Mouse (Mus musculus) gastrocnemius, adult 2 months (tissue): ENCODE results near the gene Mrgbp. TPM values are rescaled to one million over a fixed set of nuclear protein-coding genes. Genes with fewer than 3 reads are reported as not detected.
A peak's percentile ranks its signal among the peaks of the same experiment; 100 is the strongest.

Source experiments
- DNase-seq: peaks from one replicate; pipeline ENCODE4 v3.0.0; 2022
- H3K27ac ChIP-seq: fragments of 200-600 bp; 2 replicates; pipeline ENCODE4 v1.8.1; 2022; ENCODE audit warnings: mild to moderate bottlenecking
- H3K4me3 ChIP-seq: fragments of 200-600 bp; 2 replicates; pipeline ENCODE4 v1.8.1; 2022; ENCODE audit warnings: mild to moderate bottlenecking, moderate library complexity
- CTCF ChIP-seq: fragments of 200-600 bp; IDR thresholded peaks from 2 replicates; pipeline ENCODE4 v1.8.1; 2022; ENCODE audit warnings: antibody characterized with exemption, mild to moderate bottlenecking, moderate library complexity
- intact Hi-C: fragments of 180-260 bp; cut with DNase I; formaldehyde crosslinking; loops from one replicate; pipeline ENCODE4 v1.15.1; 2025
- total RNA-seq, 2 experiments: library from RNA; stranded (reverse); gene quantifications; 2 replicates each; pipeline ENCODE4 v1.2.3; 2021

Mrgbp gene
- total RNA-seq, 2 experiments from 2014 or later = 4.1 to 5.2 TPM

- TF ChIP-seq CTCF = no peak
- no peak overlapping the region for H3K27ac ChIP-seq
Measured at GRCm38 (mm10) chr2:180563841-180564240, 17.3 kb upstream of the Mrgbp start.

GRCm38 (mm10) chr2:180566240-180566913, 14.7 kb upstream of the Mrgbp start:
- intact Hi-C loops = loop anchor here (1.0 to 5.0 kb wide), 2 partner anchors 12 to 181 kb away; no protein-coding TSS in a partner anchor
- TF ChIP-seq CTCF = peak; percentile 81
- no peak overlapping the region for H3K4me3 ChIP-seq
- peak; percentile 63 for DNase-seq
- no peak overlapping the region for H3K27ac ChIP-seq

More at GRCm38 (mm10) chr2:180563841-180564240, 17.3 kb upstream of the Mrgbp start:
- DNase-seq = no peak
- H3K4me3 ChIP-seq = no peak overlapping the region
- intact Hi-C loops = loop anchor here (5.0 kb wide), 1 partner anchor 92 kb away; no protein-coding TSS in a partner anchor

GRCm38 (mm10) chr2:180569028-180569643, 12.0 kb upstream of the Mrgbp start:
- no peak for TF ChIP-seq CTCF
- intact Hi-C loops = loop anchor here (5.0 kb wide), 1 partner anchor 178 kb away; no protein-coding TSS in a partner anchor
- Histone ChIP-seq H3K4me3 (no peak overlapping the region), H3K27ac (no peak overlapping the region)
- DNase-seq = peak; percentile 76

- DNase-seq = no peak
- Histone ChIP-seq H3K4me3 (no peak overlapping the region), H3K27ac (no peak overlapping the region)
- TF ChIP-seq CTCF = no peak
- intact Hi-C loops = loop anchor here (10.0 kb wide), 1 partner anchor 222 kb away; no protein-coding TSS in a partner anchor
Measured at GRCm38 (mm10) chr2:180576482-180576881, 4.6 kb upstream of the Mrgbp start.

- H3K4me3 ChIP-seq = no peak overlapping the region
- intact Hi-C loops = loop anchor here (1.0 to 10.0 kb wide), 3 partner anchors 12 to 224 kb away; no protein-coding TSS in a partner anchor
- peak; percentile 95 for TF ChIP-seq CTCF
- DNase-seq = peak; percentile 77
- H3K27ac ChIP-seq = no peak overlapping the region
Measured at GRCm38 (mm10) chr2:180578686-180579085, 2.4 kb upstream of the Mrgbp start.

GRCm38 (mm10) chr2:180582481-180583153, 1.5 kb downstream of the Mrgbp start:
- DNase-seq = peak; percentile 98
- TF ChIP-seq CTCF = no peak; the same call in 1 of the 2 replicates
- intact Hi-C loops = loop anchor here (5.0 to 10.0 kb wide), 2 partner anchors 165 to 308 kb away; partner anchors contain the start of gene Cables2
- Histone ChIP-seq H3K27ac (peak overlapping the region; percentile 98), H3K4me3 (peak overlapping the region; percentile 85)

- Histone ChIP-seq H3K27ac (peak overlapping the region; percentile 98), H3K4me3 (peak overlapping the region; percentile 85)
- TF ChIP-seq CTCF = no peak
- no peak for DNase-seq
- intact Hi-C loops = loop anchor here (5.0 to 10.0 kb wide), 2 partner anchors 164 to 308 kb away; partner anchors contain the start of gene Cables2
Measured at GRCm38 (mm10) chr2:180583154-180583507, 2.0 kb downstream of the Mrgbp start.

- Histone ChIP-seq H3K4me3 (peak overlapping the region; percentile 97), H3K27ac (peak overlapping the region; percentile 95)
- no peak for DNase-seq
- intact Hi-C loops = loop anchor here (10.0 kb wide), 1 partner anchor 314 kb away; the partner anchor contains the start of gene Cables2
- TF ChIP-seq CTCF = no peak
Measured at GRCm38 (mm10) chr2:180588736-180589122, 7.6 kb downstream of the Mrgbp start.

GRCm38 (mm10) chr2:180589123-180589831, 8.2 kb downstream of the Mrgbp start, which contains the start of gene Ogfr:
Gene Ogfr, plus strand, starts transcription at chr2:180589245.
- TF ChIP-seq CTCF = peak; percentile 46
- intact Hi-C loops = loop anchor here (10.0 kb wide), 1 partner anchor 314 kb away; the partner anchor contains the start of gene Cables2
- peak within 1 kb of the TSS; percentile 95 for H3K27ac ChIP-seq
- DNase-seq = peak; percentile 85
- H3K4me3 ChIP-seq = peak within 1 kb of the TSS; percentile 97

GRCm38 (mm10) chr2:180597490-180597889, 16.4 kb downstream of the Mrgbp start, which contains the start of gene Col9a3:
Gene Col9a3, plus strand, starts transcription at chr2:180597790.
- DNase-seq = no peak
- H3K27ac ChIP-seq = no peak within 1 kb of the TSS
- H3K4me3 ChIP-seq = no peak within 1 kb of the TSS; the same call in 1 of the 2 replicates
- no peak for TF ChIP-seq CTCF
- intact Hi-C loops = no loop called here

- no peak for DNase-seq
- H3K4me3 ChIP-seq = no peak overlapping the region; the same call in 1 of the 2 replicates
- intact Hi-C loops = no loop called here
- no peak for TF ChIP-seq CTCF
- no peak overlapping the region for H3K27ac ChIP-seq
Measured at GRCm38 (mm10) chr2:180598157-180598705, 17.1 kb downstream of the Mrgbp start.
